Mouse (Mus musculus): ENCODE data around the gene Vps13d.

DNA sequence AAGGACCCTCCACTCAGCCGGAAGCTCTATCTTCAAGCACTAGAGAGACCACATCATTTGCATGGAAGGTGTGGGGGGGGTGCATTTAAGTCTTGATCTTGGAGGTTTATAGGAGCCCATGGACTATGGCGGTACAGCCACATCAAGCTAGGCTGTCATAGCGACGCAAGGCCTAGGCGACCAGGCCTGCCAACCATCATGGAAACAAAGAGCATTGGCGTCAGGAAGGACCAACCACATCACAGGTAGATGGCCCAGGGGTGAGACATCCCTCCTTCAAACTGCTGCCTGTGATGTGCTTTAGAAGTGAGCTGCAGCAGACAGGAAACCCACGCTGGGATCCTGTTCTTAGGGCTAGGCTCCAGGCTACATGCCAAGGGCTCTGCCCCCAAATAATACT is 41.2 kb upstream of the Vps13d start:
- TF ChIP-seq CTCF (IDR thresholded peaks at IDR 0.05; ENCODE audit: low read depth, low read length) = no peak
- TF ChIP-seq POLR2A (IDR thresholded peaks at IDR 0.05; ENCODE audit: insufficient read depth, low read length) = no peak
- no peak for TF ChIP-seq EP300 (IDR thresholded peaks at IDR 0.05; ENCODE audit: insufficient read depth, low read depth, low read length)
